Mouse (Mus musculus): ENCODE measurements around the gene Rfwd3. TPM values are rescaled to one million over a fixed set of nuclear protein-coding genes. Genes with fewer than 3 reads are reported as not detected.

Gene Rfwd3
- 16.4 TPM for polyA plus RNA-seq (2014; fragmentation: Illumina TruSeq; extraction: RNeasy Lipid Tissue Mini Kit (QIAGEN cat#74804); ENCODE audit: low read depth, low replicate concordance)

DNA sequence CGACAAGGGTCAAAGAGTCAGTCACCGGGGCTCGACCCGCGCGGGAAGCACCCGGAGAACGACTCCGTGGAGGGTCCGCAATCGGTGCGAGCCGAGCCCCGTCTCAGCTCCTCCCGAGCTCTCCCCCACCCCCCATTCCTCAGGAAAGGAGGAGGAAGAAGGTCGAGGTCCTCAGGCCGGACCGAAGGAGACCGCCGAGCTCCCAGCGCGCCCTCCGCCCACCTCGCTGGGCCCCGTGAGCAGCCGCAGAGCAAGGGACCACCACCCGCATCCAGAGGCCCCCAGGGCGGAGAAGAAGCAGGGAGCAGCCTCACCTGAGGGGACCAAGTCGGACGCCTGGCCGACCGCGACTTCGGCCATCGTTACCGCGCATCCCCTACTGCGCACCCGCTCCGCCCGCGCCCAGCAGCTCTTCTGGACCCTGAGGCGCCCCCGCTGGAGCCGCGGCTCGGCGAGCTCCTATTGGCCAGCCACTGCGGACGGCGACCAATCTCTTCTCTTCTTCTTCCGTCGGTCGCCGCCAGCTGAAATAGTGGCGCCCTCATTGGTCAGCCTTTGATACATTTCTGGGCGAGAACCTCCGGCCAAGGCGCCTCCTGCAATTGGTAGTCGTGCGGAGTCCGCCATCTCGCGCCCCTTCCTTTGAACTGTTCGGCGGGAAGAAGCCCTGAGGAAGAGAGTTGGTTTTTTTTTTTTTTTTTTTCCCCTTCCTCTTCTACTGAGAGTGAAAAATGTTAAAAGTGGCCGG is at the start of gene Rfwd3:
Gene Rfwd3 (minus strand): TSS at position 402 of the 748 bp plus-strand sequence.

GRCm38 (mm10) chr8:111337890-111338347 is 37.9 kb upstream of the Rfwd3 start, which contains the start of gene Mlkl:
Gene Mlkl, minus strand, starts transcription at chr8:111338177.

DNA sequence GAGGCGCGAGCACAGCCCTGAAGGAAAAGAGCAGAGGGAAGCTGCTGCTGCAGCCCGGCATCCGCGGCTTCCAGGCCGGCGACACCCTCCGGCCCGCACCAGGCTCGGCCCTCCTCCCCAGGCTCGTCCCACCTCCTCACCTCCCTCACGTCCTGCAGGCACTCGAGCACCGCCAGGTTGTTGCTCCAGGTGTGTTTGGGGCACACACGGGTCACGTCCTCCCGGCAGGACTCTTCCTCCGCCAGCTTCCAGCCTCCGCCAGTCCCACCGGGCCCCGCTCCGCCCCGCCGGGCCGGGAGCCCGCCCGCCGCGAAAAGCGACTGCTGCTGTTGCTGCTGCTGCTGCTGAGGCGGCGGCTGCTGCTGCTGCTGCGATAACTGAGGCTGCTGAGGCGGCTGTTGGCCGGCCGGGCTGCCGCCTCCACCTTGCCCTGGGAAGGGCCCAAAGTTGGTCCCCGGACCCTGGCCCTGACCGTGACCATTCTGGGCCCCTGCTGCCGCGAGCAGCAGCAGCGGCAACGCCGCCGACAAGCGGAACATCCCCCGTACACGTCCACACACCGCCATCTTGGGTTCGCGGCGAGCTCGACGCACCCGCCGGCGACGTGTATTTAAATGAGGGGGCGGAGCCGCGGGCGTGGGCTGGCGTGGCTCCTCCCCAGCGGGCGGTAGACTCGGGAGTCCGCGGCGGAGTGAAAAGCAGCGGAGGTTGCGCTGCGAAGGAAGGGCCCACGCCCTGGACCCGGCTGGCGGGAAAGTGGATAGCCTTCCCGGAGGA is 41.2 kb downstream of the Rfwd3 start, which contains the start of gene Glg1:
Gene Glg1 (minus strand): TSS at position 586 of the 777 bp plus-strand sequence.

Other genes with a start within 250 kb of the Rfwd3 start
- 0.85 TPM for gene Exosc6, start 243.9 kb downstream of the Rfwd3 start, polyA plus RNA-seq (2014; fragmentation: Illumina TruSeq; extraction: RNeasy Lipid Tissue Mini Kit (QIAGEN cat#74804); ENCODE audit: low read depth, low replicate concordance)
- gene Clec18a, start 207.8 kb downstream of the Rfwd3 start, polyA plus RNA-seq (2014; fragmentation: Illumina TruSeq; extraction: RNeasy Lipid Tissue Mini Kit (QIAGEN cat#74804); ENCODE audit: low read depth, low replicate concordance): not detected
- 9.8 TPM for gene Pdpr, start 205.6 kb downstream of the Rfwd3 start, polyA plus RNA-seq (2014; fragmentation: Illumina TruSeq; extraction: RNeasy Lipid Tissue Mini Kit (QIAGEN cat#74804); ENCODE audit: low read depth, low replicate concordance)
- gene Glg1, start 41.0 kb downstream of the Rfwd3 start, polyA plus RNA-seq (2014; fragmentation: Illumina TruSeq; extraction: RNeasy Lipid Tissue Mini Kit (QIAGEN cat#74804); ENCODE audit: low read depth, low replicate concordance): 8.6 TPM
- gene Mlkl, start 38.0 kb upstream of the Rfwd3 start, polyA plus RNA-seq (2014; fragmentation: Illumina TruSeq; extraction: RNeasy Lipid Tissue Mini Kit (QIAGEN cat#74804); ENCODE audit: low read depth, low replicate concordance): 8.3 TPM
- not detected for gene Fa2h, start 93.6 kb upstream of the Rfwd3 start, polyA plus RNA-seq (2014; fragmentation: Illumina TruSeq; extraction: RNeasy Lipid Tissue Mini Kit (QIAGEN cat#74804); ENCODE audit: low read depth, low replicate concordance)
- gene Wdr59, start 221.9 kb upstream of the Rfwd3 start, polyA plus RNA-seq (2014; fragmentation: Illumina TruSeq; extraction: RNeasy Lipid Tissue Mini Kit (QIAGEN cat#74804); ENCODE audit: low read depth, low replicate concordance): 5.0 TPM
- 10.0 TPM for gene Znrf1, start 235.9 kb upstream of the Rfwd3 start, polyA plus RNA-seq (2014; fragmentation: Illumina TruSeq; extraction: RNeasy Lipid Tissue Mini Kit (QIAGEN cat#74804); ENCODE audit: low read depth, low replicate concordance)

Data from liver, adult 10 weeks (tissue).